Mouse (Mus musculus): ENCODE results near the gene Tmtc3. TPM values are rescaled to one million over a fixed set of nuclear protein-coding genes. Genes with fewer than 3 reads are reported as not detected.

Gene Tmtc3
- 13.3 and 14.5 TPM in 2 replicates for polyA plus RNA-seq (2012; ENCODE audit: insufficient read depth, insufficient read length, missing spikeins)

DNA sequence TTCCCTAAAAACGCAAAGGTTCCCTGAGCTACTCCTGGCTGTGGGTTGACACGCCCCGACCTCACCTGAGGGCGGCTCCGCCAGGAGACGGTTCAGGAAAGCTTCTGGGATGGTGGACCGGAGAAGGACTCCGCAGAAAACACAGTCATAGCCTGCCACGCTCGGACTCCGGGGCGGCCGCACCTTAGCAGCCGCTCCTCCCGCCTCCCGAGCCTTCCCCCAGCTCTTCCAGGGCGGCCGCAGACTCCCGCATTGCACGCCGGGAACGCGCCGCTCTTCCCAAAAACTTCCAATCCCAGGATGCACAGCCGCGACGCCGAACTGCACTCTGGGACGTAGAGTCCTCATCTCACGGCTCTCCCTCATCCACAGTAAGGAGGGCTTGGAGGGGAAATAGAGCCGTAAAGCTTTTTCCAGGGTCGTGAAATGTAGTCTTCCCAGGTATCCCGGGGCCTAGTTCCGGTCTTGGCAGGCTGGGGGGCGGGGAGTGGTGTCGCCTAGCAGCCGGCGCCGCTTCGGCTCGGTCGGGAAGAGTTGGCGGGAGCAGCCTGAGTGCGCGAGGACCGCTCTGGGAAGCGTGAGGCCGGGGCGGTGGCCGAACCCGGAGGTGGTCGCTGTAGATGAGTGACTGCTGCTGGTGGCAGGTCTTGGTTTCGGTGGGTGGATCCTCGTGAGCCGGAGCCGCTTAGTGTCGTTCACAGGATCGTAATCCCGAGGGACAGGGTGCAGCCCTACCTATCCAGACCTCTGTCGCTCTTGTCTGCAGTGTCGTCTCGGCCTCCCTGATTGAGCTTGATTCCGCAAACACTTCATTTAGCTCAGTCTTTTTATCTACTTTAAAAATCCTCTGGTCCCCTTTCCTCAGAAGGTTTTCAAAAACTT, at the start of gene Tmtc3, which contains the start of gene Cep290:
Gene Tmtc3, minus strand, starts transcription at position 254 of the 882 bp plus-strand sequence.
Gene Cep290, plus strand, starts transcription at position 462 of the 882 bp plus-strand sequence.
- H3K4me1 ChIP-seq (ENCODE audit: control insufficient read depth, insufficient read depth, low read length), result peaks cover 12% of the 10 kb centered on the region
- TF ChIP-seq POLR2A (IDR thresholded peaks at IDR 0.05; ENCODE audit: borderline replicate concordance, low read depth, low read length), result peak; percentile 41; the same call in 1 of the 2 replicates
- no peak for TF ChIP-seq CTCF (IDR thresholded peaks at IDR 0.05; ENCODE audit: low read depth, low read length)
- peak within 1 kb of the TSS; percentile 76 for H3K4me3 ChIP-seq (ENCODE audit: insufficient read depth, low read length)
- peak within 1 kb of the TSS; percentile 30; the same call in 1 of the 2 replicates for H3K27ac ChIP-seq (ENCODE audit: insufficient read depth, low read depth, low read length)

- no peak overlapping the region for H3K4me3 ChIP-seq (ENCODE audit: insufficient read depth, low read length)
- TF ChIP-seq POLR2A (IDR thresholded peaks at IDR 0.05; ENCODE audit: borderline replicate concordance, low read depth, low read length), result no peak
- no peak for TF ChIP-seq CTCF (IDR thresholded peaks at IDR 0.05; ENCODE audit: low read depth, low read length)
- H3K27ac ChIP-seq (ENCODE audit: insufficient read depth, low read depth, low read length), result no peak overlapping the region
- H3K4me1 ChIP-seq (ENCODE audit: control insufficient read depth, insufficient read depth, low read length), result no peaks in the 10 kb centered on the region
Observed at GRCm38 (mm10) chr10:100524499-100525390, 37.6 kb upstream of the Tmtc3 start.

GRCm38 (mm10) chr10:100522330-100522729, 35.2 kb upstream of the Tmtc3 start:
- Histone ChIP-seq H3K4me3 (ENCODE audit: insufficient read depth, low read length) (no peak overlapping the region), H3K4me1 (ENCODE audit: control insufficient read depth, insufficient read depth, low read length) (no peaks in the 10 kb centered on the region), H3K27ac (ENCODE audit: insufficient read depth, low read depth, low read length) (no peak overlapping the region)
- TF ChIP-seq POLR2A (IDR thresholded peaks at IDR 0.05; ENCODE audit: borderline replicate concordance, low read depth, low read length) (no peak), CTCF (IDR thresholded peaks at IDR 0.05; ENCODE audit: low read depth, low read length) (no peak)

DNA sequence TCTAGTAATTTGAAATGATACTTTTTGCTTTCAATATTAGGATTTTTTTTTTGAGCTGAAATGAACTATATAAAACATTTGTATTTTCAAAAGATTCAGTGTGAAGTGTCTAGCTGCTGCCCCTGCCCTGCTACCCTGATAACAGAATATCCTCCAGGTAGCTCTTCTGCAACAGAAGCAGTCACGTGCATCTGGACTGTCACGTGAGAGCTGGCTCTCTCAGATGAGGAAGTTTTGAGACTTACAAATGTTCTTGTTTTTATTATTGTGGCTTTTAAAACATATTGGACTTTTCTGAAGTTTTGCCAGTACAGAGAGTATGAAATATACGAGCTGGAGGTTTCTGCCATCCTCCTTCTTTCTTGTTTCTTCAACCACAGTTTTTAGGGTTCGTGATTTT, 34.5 kb upstream of the Tmtc3 start:
- H3K27ac ChIP-seq (ENCODE audit: insufficient read depth, low read depth, low read length), result no peak overlapping the region
- no peak for TF ChIP-seq POLR2A (IDR thresholded peaks at IDR 0.05; ENCODE audit: borderline replicate concordance, low read depth, low read length)
- TF ChIP-seq CTCF (IDR thresholded peaks at IDR 0.05; ENCODE audit: low read depth, low read length), result no peak
- no peak overlapping the region for H3K4me3 ChIP-seq (ENCODE audit: insufficient read depth, low read length)
- H3K4me1 ChIP-seq (ENCODE audit: control insufficient read depth, insufficient read depth, low read length), result no peaks in the 10 kb centered on the region

- no peaks in the 10 kb centered on the region for H3K4me1 ChIP-seq (ENCODE audit: control insufficient read depth, insufficient read depth, low read length)
- H3K27ac ChIP-seq (ENCODE audit: insufficient read depth, low read depth, low read length), result no peak overlapping the region
- TF ChIP-seq POLR2A (IDR thresholded peaks at IDR 0.05; ENCODE audit: borderline replicate concordance, low read depth, low read length), result no peak
- no peak for TF ChIP-seq CTCF (IDR thresholded peaks at IDR 0.05; ENCODE audit: low read depth, low read length)
- no peak overlapping the region for H3K4me3 ChIP-seq (ENCODE audit: insufficient read depth, low read length)
Observed at GRCm38 (mm10) chr10:100508170-100508569, 21.0 kb upstream of the Tmtc3 start.

- TF ChIP-seq CTCF (IDR thresholded peaks at IDR 0.05; ENCODE audit: low read depth, low read length), result no peak
- TF ChIP-seq POLR2A (IDR thresholded peaks at IDR 0.05; ENCODE audit: borderline replicate concordance, low read depth, low read length), result no peak
- H3K4me3 ChIP-seq (ENCODE audit: insufficient read depth, low read length), result no peak overlapping the region
- no peaks in the 10 kb centered on the region for H3K4me1 ChIP-seq (ENCODE audit: control insufficient read depth, insufficient read depth, low read length)
- no peak overlapping the region for H3K27ac ChIP-seq (ENCODE audit: insufficient read depth, low read depth, low read length)
Observed at GRCm38 (mm10) chr10:100498309-100498708, 11.2 kb upstream of the Tmtc3 start.

GRCm38 (mm10) chr10:100491916-100492315, 4.8 kb upstream of the Tmtc3 start:
- TF ChIP-seq CTCF (IDR thresholded peaks at IDR 0.05; ENCODE audit: low read depth, low read length), result no peak
- no peak for TF ChIP-seq POLR2A (IDR thresholded peaks at IDR 0.05; ENCODE audit: borderline replicate concordance, low read depth, low read length)
- Histone ChIP-seq H3K4me1 (ENCODE audit: control insufficient read depth, insufficient read depth, low read length) (peaks cover 10% of the 10 kb centered on the region), H3K27ac (ENCODE audit: insufficient read depth, low read depth, low read length) (no peak overlapping the region), H3K4me3 (ENCODE audit: insufficient read depth, low read length) (no peak overlapping the region)

GRCm38 (mm10) chr10:100486701-100487096, 451 bp downstream of the Tmtc3 start:
- TF ChIP-seq CTCF (IDR thresholded peaks at IDR 0.05; ENCODE audit: low read depth, low read length) (no peak), POLR2A (IDR thresholded peaks at IDR 0.05; ENCODE audit: borderline replicate concordance, low read depth, low read length) (no peak)
- no peak overlapping the region; the same call in 1 of the 2 replicates for H3K27ac ChIP-seq (ENCODE audit: insufficient read depth, low read depth, low read length)
- peak overlapping the region; percentile 76 for H3K4me3 ChIP-seq (ENCODE audit: insufficient read depth, low read length)
- H3K4me1 ChIP-seq (ENCODE audit: control insufficient read depth, insufficient read depth, low read length), result peaks cover 12% of the 10 kb centered on the region

- TF ChIP-seq CTCF (IDR thresholded peaks at IDR 0.05; ENCODE audit: low read depth, low read length) (no peak), POLR2A (IDR thresholded peaks at IDR 0.05; ENCODE audit: borderline replicate concordance, low read depth, low read length) (no peak)
- Histone ChIP-seq H3K4me3 (ENCODE audit: insufficient read depth, low read length) (no peak overlapping the region), H3K27ac (ENCODE audit: insufficient read depth, low read depth, low read length) (no peak overlapping the region), H3K4me1 (ENCODE audit: control insufficient read depth, insufficient read depth, low read length) (0 out of 2 replicates have a peak, but pooled peaks cover 2% of the 10 kb centered on the region)
Observed at GRCm38 (mm10) chr10:100479538-100479937, 7.6 kb downstream of the Tmtc3 start.

Data from bone marrow macrophage, adult 2 months (primary cell).